Mouse (Mus musculus) fat pad, adult 2 months (tissue): ENCODE data around the gene Fam171b.

Experiments used
- DNase-seq: peaks from one replicate; pipeline ENCODE4 v3.0.0-alpha.2; 2011; ENCODE audit warnings: low read depth, low spot score; ENCODE audit errors: extremely low read depth

The Fam171b gene

DNA sequence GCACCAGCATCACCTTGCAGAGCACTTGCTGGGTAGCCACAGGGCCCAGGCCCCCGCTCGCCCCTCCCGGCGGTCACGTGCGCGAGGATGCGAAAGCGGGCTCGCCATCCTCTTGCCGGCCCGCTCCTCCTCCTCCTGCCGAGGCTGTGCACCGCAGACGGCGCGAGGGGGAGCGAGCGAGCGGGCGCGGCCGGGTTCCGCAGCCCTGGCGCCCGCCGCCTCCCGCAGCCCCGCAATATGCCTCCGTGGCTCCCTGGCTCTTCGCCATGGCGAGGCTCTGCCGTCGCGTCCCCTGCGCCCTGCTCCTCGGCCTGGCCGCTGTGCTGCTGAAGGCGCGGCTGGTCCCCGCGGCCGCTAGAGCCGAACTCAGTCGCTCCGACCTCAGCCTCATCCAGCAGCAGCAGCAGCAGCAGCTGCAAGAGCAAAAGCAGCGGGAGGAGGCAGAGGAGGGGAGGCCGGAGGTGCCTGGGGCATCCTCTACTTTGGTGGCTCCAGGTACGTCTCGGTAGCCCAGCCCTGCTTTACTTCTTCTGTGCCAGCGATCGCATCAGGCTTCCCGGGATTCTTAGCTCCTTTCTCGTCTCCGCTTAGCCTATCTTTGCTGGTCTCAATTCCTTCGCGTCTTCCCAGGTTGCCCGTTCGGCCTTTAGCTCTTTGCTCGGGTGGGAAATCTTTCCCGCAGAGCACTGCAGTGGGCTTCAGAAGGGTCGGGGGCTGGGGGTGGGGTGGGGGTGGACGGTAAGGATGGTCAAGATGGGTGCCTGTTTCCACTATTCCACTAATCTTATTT lies at the start of gene Fam171b:
TSS of gene Fam171b (plus strand) at position 154 of the 790 bp plus-strand sequence.
- DNase-seq, result no peak

GRCm38 (mm10) chr2:83766058-83766457 lies 46.4 kb upstream of the Fam171b start:
- no peak for DNase-seq

DNA sequence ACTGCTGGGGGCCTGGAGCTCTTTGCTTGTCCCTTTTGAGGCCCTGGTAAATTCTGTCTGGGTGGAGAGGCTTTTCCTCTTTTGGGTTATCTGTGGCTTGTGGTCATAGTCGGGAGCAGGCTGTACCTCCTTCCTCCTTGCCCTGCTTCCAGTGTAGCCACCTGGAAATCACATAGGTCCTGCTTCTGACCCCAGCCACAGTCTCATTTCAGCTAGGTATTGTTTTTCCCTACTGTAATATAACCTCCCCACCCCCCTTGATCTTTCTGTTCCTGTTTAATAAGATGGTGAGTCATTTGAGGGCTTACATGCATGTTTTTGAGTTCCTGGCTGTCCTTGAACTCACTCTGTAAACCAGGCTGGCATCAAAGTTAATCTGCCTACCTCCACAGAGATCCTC lies 45.6 kb upstream of the Fam171b start:
- DNase-seq, result no peak

DNA sequence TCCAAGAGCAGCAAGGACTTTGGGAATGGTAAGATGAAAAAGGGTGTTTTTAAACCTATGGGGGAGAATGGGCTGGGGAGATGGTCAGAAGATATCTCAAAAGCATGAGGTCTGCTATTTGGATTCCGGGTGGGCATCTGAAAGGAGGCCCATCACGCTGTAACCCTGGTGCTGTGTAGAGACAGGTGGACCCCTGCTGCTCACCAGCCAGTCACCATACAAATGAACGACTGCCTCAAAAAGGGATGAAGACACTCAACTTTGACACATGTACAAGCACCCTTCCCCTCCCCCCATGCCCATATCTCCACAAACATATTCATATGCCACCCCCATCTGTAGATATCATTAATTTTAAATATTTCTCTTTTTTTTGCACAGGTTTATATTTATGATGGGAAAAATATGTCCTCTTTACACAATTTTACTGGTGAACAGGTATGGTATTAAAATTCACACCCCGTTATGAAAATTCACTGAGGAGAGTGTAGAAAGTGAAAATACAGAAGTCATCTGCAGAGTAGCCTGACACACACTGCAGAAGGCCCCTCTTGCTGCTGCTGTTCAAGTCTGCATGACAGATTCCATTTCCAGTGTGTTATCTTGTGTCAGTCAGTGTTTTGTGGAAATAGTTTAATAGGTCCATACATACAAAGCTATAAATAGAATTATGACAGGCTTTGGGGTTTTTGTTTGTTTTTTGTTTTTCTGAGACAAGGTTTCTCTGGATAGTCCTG lies 44.0 kb upstream of the Fam171b start:
- DNase-seq, result no peak

DNA sequence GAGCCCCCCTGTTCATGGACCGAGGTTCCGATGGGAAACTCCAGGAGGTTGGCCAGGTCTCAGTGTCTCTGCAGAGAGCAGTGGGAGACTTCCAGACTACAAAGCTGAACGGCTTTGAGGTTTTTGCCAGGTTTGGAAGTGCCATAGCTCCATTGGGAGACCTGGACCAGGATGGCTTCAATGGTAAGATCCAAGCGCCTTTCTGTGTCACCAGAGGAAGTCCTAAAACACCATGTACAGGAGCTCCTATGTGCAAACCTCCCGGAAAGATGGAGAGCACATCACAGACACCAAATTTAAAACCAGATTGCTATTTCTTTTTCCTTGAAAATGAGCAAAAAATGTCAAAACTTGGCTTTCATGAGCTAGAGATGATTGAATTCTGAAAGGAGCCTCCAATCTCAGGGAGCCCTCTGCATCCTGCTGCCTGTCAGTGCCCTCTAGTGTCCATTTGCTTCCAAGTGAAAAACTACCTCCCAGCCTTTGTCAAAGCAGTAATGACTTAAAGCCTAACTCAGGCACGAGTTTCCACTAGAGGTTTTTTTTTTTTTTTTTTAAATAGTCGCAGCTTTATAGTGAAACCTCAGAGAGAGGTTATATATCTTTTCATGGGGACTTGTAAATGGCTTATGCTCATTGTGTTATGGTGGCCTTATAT lies 41.2 kb upstream of the Fam171b start:
- DNase-seq, result no peak

- DNase-seq, result no peak
These were observed 20.9 kb upstream of the Fam171b start for GRCm38 (mm10) chr2:83791330-83792073.

GRCm38 (mm10) chr2:83792102-83792501 lies 20.3 kb upstream of the Fam171b start:
- no peak for DNase-seq

- DNase-seq, result no peak
These were observed 16.7 kb upstream of the Fam171b start for GRCm38 (mm10) chr2:83795766-83796165.

DNA sequence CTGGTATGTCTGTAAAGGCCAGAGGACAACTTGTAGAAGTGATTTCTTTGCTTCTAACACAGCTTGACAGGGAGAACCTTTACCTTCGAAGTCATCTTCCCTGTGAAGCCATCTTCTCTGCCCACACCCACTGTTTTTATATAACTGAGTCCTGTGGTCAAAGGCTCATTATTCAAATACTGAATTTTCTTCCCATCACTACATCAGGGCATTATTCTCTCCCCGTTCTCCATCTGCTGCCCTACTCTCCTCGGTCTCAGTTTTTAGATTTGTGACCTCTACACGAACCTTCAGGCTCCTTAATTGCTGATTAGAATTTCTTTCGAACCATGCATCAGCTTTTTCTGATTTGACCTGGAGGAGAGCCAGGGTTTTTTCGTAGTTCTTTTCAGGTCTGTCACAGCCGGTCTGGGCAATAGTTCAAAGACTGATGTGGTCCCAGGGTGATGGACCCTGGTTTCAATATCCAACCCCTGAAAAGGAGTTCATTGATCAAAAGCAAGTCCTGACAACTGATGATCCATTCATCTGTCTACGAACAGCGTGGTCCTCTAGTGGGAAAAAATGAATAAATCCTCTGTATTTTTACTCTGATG lies 14.4 kb upstream of the Fam171b start:
- DNase-seq, result no peak

- no peak for DNase-seq
These were observed 947 bp downstream of the Fam171b start for GRCm38 (mm10) chr2:83813273-83813892.

DNA sequence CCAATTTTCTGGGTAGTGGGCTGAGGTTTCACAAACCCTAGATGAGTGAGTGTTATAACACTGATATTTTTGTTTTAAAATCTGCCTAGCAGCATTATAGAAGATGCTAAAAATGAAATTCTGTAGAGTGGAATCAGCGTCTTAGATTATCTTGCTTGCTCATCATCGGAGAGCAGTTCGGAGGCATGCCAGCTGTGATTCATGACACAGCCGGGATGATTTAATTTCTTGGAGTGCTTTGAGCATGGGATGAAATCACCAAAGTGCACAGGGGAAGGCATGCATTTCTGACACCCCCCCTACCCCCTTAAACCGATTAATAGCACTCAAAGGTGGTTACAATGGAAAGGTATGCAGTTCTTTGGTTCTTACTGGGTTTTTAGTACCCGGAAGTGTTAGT lies 1.6 kb downstream of the Fam171b start:
- DNase-seq, result no peak

- DNase-seq, result no peak
These were observed 3.7 kb downstream of the Fam171b start for GRCm38 (mm10) chr2:83816147-83816546.

- no peak for DNase-seq
These were observed 12.7 kb downstream of the Fam171b start for GRCm38 (mm10) chr2:83825161-83825560.

DNA sequence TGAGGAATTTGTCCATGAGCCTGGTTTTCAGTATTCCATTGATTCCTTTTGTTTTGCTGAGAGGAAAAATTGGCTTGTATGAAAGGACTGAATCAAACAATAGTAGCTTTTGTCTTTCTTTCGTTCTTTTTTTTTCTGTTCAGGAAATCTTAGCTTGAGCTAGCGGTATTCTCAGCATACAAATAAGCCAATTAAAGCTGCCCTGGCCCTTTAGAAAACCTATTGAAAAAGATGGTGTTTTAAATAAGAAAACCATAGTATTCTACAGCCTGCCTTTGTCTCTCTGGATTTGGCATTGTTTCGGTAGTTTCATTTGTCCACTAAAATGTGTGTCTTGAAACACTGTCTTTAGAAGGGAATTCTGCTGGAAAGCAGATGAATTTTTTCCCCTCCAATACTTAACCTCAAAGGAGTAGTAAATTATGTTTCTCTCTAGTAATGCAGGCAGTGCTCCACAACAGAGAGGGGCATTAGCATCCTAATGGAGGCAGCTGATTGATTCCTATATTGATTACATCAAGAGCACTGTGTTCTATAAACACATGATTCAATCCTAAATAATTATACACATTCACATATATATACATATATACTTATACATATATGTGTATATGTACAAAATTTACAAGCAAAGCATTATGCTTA lies 16.6 kb downstream of the Fam171b start:
- DNase-seq, result no peak

DNA sequence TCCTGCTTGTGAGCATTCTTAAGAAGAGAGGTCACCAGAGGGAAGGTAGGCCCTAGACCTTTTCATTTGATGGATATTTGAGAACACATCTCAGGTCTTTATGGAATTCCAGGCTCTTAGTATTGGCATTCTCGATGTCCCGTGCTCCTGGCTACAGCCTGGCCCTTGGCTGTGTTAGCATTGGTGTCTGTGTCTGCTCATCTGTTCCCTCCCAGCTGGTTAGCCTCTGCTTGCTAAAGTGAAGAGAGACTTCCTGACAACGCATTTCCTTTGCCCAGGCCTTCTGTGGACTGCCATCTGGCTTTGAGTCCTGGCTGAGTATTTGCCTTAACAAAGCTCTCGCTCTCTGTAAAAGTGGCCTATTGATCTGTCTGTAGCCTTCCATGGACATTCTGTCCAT lies 20.5 kb downstream of the Fam171b start:
- no peak for DNase-seq

DNA sequence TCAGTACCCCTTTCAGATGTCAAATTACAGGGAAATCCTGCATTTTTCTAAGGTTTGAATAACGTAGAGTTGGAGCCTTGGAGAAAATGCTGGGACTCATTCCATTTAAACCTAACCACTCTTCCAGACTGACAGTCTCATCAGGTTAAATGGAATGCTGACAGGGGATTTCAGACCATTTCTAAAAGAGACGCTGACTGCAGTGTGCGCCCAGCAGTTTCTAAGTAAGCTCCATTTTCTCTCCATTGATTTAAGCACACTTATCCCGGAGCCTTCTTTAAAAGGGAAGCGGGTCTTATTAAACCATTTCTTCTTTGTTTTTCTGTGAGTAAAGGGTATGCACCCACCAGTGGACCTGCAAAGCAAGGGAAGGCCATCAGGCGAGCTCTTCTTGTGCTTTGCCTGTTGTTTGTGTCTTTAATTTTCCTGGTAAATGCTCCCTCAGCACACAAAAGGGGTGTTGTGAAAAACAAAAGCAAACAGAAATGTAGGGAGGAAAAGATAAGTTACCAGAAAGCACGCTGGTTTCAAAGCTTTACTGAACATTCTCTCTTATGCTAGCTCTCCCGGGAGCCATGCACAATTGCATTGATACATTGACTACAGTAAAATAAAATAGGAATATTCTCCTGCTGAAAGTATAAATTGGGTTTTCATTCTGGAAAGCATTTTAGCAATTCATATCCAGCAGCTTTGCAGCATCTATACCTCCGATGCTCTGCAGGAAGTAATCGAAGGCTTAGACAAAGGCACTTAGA lies 23.1 kb downstream of the Fam171b start:
- DNase-seq, result no peak

DNA sequence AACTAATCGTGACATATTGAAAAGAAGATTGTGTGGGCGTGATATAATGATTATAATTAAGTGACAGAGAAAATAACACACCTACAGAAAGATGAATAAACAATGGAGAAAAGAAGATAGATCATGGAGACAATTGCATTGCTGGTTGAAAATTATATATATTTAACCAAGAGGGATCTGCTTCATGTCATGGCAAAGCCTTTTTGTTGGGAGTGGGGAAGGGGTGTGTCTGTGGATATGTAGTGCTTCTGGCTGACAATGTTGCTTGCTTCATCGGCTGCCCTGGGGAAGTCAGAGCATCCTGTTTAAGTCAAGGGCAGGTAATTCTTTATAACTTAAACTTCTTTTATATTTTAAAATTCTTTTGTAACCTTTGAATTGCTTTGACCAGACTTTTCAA lies 36.1 kb downstream of the Fam171b start:
- no peak for DNase-seq

DNA sequence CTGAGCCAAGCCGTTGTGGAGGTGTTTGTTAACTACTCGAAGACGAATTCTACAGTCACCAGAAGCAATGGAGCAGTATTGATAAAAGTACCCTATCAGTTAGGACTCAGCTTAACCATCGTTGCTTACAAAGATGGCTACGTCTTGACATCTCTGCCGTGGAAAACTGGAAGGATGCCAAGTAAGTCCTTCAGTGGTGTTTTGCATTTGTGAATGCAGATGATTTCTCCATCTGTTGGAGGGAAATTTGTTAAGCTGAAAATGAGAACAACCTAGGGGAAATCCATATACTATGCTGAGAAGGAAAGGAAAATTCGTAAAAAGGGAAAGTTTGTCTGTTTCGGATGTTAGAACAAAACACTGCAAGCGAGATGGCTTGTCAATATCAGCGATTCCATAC lies 41.0 kb downstream of the Fam171b start:
- DNase-seq, result no peak

GRCm38 (mm10) chr2:83856236-83856635 lies 43.8 kb downstream of the Fam171b start:
- DNase-seq, result no peak
